Mouse (Mus musculus) left cerebral cortex, adult 6 months (tissue): ENCODE results near the gene Hexb. TPM values are rescaled to one million over a fixed set of nuclear protein-coding genes. Genes with fewer than 3 reads are reported as not detected.

Experiments
- long read RNA-seq, 2 experiments: library from polyadenylated mRNA; unstranded; transcript quantifications; one replicate each; pipeline ENCODE4 v2.0.0; 2019 to 2020
- polyA plus RNA-seq: library from polyadenylated mRNA; unstranded; fragments of <200 nt; fragmentation: Nextera tagmentation; gene quantifications from 2 replicates; pipeline ENCODE4 v1.2.3, GENCODE M21; 2021

Gene Hexb
- 231 and 271 TPM in 2 replicates for polyA plus RNA-seq
- long read RNA-seq, experiment 1, transcript Hexb-201 (14 exons, 1,905 nt) = major isoform, 1,450 of 1,511 reads
- long read RNA-seq, experiment 1, partial matches to known transcripts = 16 of 1,511 reads
- long read RNA-seq, experiment 1, other reads (novel, unspliced or antisense) = 45 of 1,511 reads
- long read RNA-seq, experiment 2, transcript Hexb-201 (14 exons, 1,905 nt) = major isoform, 483 of 524 reads
- long read RNA-seq, experiment 2, partial matches to known transcripts = 29 of 524 reads
- long read RNA-seq, experiment 2, other reads (novel, unspliced or antisense) = 12 of 524 reads

DNA sequence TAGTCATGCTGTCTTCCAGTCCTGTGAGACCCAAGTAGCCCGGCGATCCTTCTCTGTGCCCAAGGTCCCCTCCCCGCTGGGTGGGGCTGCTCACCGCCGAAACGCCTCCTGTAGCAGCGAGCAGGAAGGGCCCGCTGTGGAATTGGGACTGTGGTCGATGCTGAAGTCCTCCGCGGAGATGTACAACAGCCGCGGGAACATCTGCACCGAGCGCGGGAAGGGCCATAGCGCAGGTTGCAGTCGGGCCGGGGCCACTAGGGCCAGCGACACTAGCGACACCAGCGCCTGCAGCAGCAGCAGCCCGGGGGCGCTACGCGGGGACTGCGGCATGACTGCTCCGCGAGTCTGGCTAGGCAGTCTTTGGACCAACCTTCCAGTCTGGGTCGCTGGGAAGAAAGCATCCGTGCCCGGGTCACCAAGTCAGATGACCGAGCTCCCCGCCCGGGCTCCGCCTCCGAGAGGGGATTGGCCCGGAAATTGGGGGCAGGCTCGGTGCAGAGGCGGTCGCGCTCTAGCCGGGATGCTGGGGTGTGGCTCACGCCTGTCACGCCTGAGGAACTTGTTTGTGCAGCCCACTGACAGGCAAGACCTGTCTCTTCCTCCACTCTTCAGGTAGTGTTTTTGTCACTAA is at the start of gene Hexb:
Gene Hexb (minus strand): TSS at position 426 of the 631 bp plus-strand sequence.

DNA sequence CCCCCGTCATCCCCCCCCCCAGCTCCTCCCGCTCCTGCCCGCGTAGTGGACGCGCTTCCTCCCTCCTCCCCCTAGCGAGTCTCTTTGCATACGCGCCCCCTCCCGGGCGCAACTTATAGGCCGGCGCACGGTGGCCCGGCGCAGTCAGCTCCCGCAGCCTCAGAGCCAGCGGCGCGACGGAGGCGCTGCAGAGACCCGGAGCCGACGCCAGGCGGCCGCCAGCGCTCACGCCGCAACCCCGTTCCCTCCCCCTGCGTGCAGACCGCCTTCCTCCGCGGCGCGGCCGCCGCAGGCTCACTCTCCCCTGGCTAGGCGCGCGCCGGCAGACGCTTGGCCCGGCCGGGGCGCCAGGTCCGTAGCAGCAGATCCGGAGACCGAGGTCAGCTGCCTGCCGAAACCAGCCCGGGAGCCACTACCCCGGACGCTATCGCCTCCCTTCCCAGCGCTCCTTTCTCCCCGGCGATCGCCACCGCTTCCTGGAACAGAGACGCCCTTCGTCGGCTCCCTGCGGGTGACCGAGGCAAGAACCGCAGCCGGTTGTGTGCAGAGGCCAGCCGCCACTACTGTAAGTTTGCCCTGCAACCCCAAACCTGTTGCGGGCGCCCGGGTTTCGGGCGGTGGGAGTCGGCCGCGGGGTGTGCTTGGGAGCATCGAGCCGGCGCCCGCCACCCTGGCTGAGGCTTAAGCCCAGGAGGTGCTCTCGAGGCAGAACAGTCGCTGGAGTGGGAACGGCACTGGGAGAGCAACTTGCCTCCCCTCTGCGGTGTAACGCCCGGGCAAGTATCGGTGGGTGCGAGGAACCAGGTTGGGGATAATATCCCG is 43.0 kb upstream of the Hexb start, which contains the start of gene Enc1:
Gene Enc1 (plus strand): TSS at position 141 of the 822 bp plus-strand sequence.

DNA sequence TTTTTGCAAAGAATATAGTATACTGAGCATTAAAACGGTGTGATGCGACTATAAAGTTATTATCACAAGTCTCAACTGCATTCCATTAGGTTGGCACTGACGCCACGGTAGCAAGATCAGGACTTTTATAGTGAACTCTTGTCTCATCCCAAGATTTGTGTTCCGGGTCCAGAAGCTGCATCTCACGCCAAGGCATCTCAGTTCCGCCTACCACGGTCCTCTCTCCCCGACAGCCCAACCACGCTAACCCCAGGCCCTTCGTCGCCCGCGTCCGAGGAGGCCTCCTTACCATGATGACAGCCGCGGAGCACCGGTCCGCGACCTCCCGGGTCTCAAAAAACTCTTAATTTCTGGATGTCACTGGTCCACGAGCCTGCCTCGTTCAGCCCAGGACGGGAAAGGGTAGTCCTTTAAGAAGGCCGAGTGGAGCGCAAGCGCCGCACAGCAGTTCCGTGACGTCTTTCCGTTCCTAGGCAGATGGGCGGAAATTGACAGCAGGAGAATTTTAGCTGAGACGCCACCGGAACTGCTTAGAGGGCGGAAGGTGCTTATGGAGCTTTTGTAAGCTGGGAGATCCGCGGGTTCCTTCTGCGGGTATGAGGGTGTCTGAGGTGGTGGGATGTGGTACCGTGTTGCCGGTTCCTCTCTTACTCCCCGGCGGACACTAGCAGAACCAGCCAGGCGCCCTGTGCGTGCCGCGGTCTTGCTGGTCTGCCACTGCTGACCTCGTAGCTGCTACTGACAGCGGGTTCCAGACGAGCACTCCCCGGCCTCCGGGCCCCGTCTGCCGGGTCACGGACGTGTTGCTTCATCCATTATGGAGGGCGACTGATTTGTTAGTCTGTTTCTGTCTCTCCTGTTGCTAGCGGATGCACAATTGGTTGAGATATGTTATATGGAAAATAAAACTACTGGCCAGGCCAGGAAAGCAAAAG is 60.4 kb downstream of the Hexb start, which contains the start of the genes Gfm2 and Nsa2:
Gene Gfm2 (plus strand): TSS at position 472 of the 935 bp plus-strand sequence.
Gene Nsa2 (minus strand): TSS at position 472 of the 935 bp plus-strand sequence.

Other genes starting within 250 kb of the Hexb start
- gene 1700029F12Rik, start 164.0 kb downstream of the Hexb start, polyA plus RNA-seq = not detected in 2 replicates
- 13.5 and 16.1 TPM in 2 replicates for gene Fam169a, start 131.1 kb downstream of the Hexb start, polyA plus RNA-seq
- 0.25 TPM in 1 of 2 replicates, not detected in the other for gene Gm6169, start 99.1 kb downstream of the Hexb start, polyA plus RNA-seq
- 10.5 and 12.9 TPM in 2 replicates for gene Gfm2, start 60.4 kb downstream of the Hexb start, polyA plus RNA-seq
- 28.5 and 38.6 TPM in 2 replicates for gene Nsa2, start 60.4 kb downstream of the Hexb start, polyA plus RNA-seq
- gene Enc1, start 42.7 kb upstream of the Hexb start, polyA plus RNA-seq = 48.7 and 129 TPM in 2 replicates